Mouse (Mus musculus) G1E (cell line): ENCODE data around the gene Rai1. TPM values are rescaled to one million over a fixed set of nuclear protein-coding genes. Genes with fewer than 3 reads are reported as not detected.

Source experiments
- ATAC-seq: 2 replicates; pipeline ENCODE4 v1.8.0; 2016; ENCODE audit warnings: mild to moderate bottlenecking; ENCODE audit not compliant: insufficient number of reproducible peaks, poor library complexity, low FRiP score, severe bottlenecking; ENCODE audit errors: extremely low read depth
- DNase-seq: peaks from one replicate; pipeline ENCODE4 v3.0.0; 2012; ENCODE audit warnings: low spot score
- H3K27me3 ChIP-seq: 2 replicates; pipeline ENCODE4 v1.6.1; 2012; ENCODE audit warnings: mild to moderate bottlenecking, low read length, inconsistent platforms; ENCODE audit not compliant: insufficient read depth
- H3K36me3 ChIP-seq: replicated peaks from 2 replicates; pipeline ENCODE3; 2012; ENCODE audit warnings: mild to moderate bottlenecking, inconsistent platforms
- H3K4me1 ChIP-seq: 2 replicates; pipeline ENCODE4 v1.6.1; 2012; ENCODE audit warnings: low read depth, low read length, inconsistent platforms, mixed read lengths; ENCODE audit not compliant: insufficient read depth
- H3K4me3 ChIP-seq: 2 replicates; pipeline ENCODE4 v1.5.1; 2012; ENCODE audit warnings: low read depth, mild to moderate bottlenecking, inconsistent platforms, low read length, moderate library complexity, mixed read lengths
- H3K9me3 ChIP-seq: replicated peaks from 2 replicates; pipeline ENCODE4 v1.6.1; 2012; ENCODE audit warnings: inconsistent platforms
- CTCF ChIP-seq: IDR thresholded peaks from 2 replicates; pipeline ENCODE4 v1.5.1; 2012; ENCODE audit warnings: low read depth, low read length, inconsistent platforms, mixed read lengths
- GATA1 ChIP-seq: IDR thresholded peaks from 2 replicates; pipeline ENCODE4 v1.6.1; 2012; ENCODE audit warnings: borderline replicate concordance, low read length, inconsistent platforms, mixed read lengths
- GATA2 ChIP-seq: IDR thresholded peaks from 2 replicates; pipeline ENCODE4 v1.6.1; 2012; ENCODE audit warnings: low read depth, low read length, inconsistent platforms, borderline replicate concordance
- POLR2AphosphoS5 ChIP-seq: IDR thresholded peaks from 2 replicates; pipeline ENCODE4 v1.6.1; 2012; ENCODE audit warnings: low read depth, low read length, inconsistent platforms; ENCODE audit not compliant: insufficient replicate concordance
- TAL1 ChIP-seq: conservative IDR thresholded peaks from 2 replicates; pipeline ENCODE4 v1.6.1; 2012; ENCODE audit warnings: low read depth, low read length, inconsistent platforms, mixed read lengths
- polyA plus RNA-seq: library from polyadenylated mRNA; stranded (reverse); fragments of >175 nt; gene quantifications from 2 replicates; pipeline ENCODE4 v1.2.3, GENCODE M21; 2012
- total RNA-seq, 2 experiments: library from RNA; stranded (forward) in 1 of 2; stranded (reverse) in 1 of 2; fragments of 200-1000 nt in 1 of 2; fragments of >200 nt in 1 of 2; fragmentation: Nextera tagmentation in 1 of 2; gene quantifications; 2 replicates each; pipeline ENCODE4 v1.2.3; 2014 to 2017

Gene Rai1
- total and polyA plus RNA-seq, 3 experiments, result 10.3 to 107 (median 77.4) TPM

DNA sequence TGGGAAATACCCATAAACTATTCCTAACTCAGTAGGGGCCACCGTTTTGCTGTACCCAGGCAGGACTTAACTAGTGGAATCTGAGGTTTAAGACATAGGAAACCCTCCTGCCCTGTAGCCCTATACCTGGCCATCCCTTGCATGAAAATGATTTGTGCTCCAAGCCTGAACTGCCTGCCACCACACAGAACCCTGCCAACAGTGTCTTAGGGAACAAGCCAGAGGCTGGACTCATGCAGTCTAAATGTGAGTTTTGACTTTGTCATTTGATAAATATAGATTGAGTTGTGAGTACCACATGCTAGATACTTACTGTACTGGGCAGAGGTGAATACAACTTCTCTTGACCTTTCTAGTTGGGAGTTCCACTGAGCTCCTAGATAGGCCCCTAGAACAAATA, 31.7 kb downstream of the Rai1 start:
- Histone ChIP-seq H3K36me3 (peaks cover 92% of the 10 kb centered on the region), H3K4me3 (no peak overlapping the region), H3K4me1 (peaks cover 48% of the 10 kb centered on the region), H3K27me3 (no peaks in the 10 kb centered on the region), H3K9me3 (peaks cover 9% of the 10 kb centered on the region)
- TF ChIP-seq GATA1 (no peak), POLR2AphosphoS5 (no peak), TAL1 (no peak), GATA2 (no peak), CTCF (no peak)
- DNase-seq, result no peak
- no peak for ATAC-seq

DNA sequence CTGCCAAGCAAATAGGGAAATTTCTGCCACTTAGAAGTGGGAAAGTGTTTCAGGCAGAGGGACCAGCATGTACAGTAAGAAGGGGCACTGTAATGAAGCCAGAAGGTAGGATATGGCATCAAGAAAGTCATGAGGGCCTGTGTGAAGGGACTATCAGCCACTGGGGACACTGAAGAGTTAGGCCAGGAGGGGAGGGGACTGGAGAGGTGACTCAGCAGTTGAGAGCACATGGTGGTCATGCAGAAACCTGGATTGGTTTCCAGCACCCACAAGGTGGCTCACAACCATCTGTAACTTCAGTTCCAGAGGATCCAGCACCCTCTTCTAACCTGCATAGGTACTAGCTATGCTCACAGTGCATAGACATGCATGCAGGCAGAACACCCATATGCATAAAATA, 32.4 kb downstream of the Rai1 start:
- DNase-seq, result no peak
- peak; percentile 22; the same call in 1 of the 2 replicates for ATAC-seq
- H3K4me1 ChIP-seq, result peaks cover 48% of the 10 kb centered on the region

DNA sequence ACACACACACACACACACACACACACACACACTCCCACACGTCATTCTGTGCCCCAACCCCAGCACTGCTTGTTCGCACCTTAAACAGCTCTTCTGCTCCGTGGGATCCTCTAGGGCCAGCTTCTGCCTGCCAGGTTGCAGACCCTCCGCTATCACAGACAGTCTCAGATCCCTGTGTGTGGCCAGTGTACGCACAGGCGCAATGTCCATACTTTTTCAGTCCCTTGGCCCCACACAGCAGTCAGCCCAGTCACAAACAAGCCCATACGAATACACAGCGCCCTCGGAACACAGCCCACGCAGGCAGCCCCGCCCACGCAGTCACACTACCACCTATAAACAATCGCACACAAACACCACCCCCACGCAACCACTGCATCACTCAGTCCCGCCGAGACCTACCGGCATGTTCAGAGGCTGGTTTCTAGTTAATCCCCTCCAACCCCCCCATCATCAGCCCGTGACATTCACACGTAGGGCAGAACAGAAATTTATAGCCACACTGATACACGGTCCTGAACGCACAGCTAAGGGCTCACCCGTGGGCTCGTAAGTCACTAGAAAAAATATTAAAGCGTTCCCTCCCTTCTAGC, 34.4 kb downstream of the Rai1 start:
- TF ChIP-seq TAL1 (no peak), GATA1 (no peak), GATA2 (no peak), POLR2AphosphoS5 (no peak), CTCF (no peak)
- H3K27me3 ChIP-seq, result no peaks in the 10 kb centered on the region
- peaks cover 45% of the 10 kb centered on the region for H3K4me1 ChIP-seq
- DNase-seq (no peak), ATAC-seq (no peak)
- peaks cover 92% of the 10 kb centered on the region for H3K36me3 ChIP-seq
- peak overlapping the region; percentile 24; the same call in 1 of the 2 replicates for H3K4me3 ChIP-seq
- H3K9me3 ChIP-seq, result peaks cover 9% of the 10 kb centered on the region

More for the DNA sequence above, 32.4 kb downstream of the Rai1 start:
- TF ChIP-seq TAL1 (no peak), GATA1 (no peak), POLR2AphosphoS5 (no peak), GATA2 (no peak), CTCF (no peak)
- Histone ChIP-seq H3K9me3 (peaks cover 9% of the 10 kb centered on the region), H3K36me3 (peaks cover 92% of the 10 kb centered on the region), H3K27me3 (no peaks in the 10 kb centered on the region), H3K4me3 (no peak overlapping the region)

DNA sequence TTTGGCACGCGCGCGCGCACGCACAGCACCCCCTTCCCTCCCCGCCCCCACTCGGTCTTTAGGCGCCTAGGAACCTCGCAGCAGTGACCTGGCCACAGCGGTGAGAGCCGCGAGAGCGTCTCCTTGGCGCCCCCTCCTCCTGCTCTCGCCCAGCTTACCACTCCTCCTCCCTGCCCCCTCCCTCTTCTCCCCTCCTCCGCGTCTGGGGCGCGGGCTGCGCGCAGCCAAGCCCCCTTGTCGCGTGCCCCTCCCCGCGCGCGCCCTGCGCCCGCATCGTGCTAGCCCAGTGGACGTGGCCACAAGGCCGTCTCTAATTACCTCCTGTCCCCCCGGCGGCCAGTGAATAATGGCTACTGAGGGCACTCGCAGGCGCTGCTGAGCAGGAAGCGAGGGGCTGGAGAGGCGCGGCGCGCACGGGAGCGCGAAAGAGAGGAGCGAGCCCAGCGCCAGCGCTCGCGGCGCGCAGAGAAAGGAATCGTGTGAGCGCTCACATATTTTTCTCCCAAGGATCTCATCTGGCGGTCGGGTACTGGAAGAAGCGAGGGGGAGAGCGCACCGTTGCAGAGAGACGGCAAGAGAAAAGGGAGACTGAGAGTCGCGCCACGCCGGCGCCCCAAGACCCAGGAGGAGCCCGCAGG, 35.0 kb downstream of the Rai1 start:
- no peak for ATAC-seq
- peaks cover 43% of the 10 kb centered on the region for H3K4me1 ChIP-seq

GRCm38 (mm10) chr11:60140586-60141284, 35.9 kb downstream of the Rai1 start:
- H3K36me3 ChIP-seq, result peaks cover 93% of the 10 kb centered on the region
- no peak for ATAC-seq
- no peak overlapping the region for H3K4me3 ChIP-seq
- no peak for DNase-seq
- H3K4me1 ChIP-seq, result peaks cover 42% of the 10 kb centered on the region
- no peaks in the 10 kb centered on the region for H3K27me3 ChIP-seq
- no peak for TF ChIP-seq CTCF
- TF ChIP-seq POLR2AphosphoS5, result no peak
- no peak for TF ChIP-seq TAL1
- H3K9me3 ChIP-seq, result peaks cover 9% of the 10 kb centered on the region

More for the DNA sequence above, 35.0 kb downstream of the Rai1 start:
- DNase-seq, result no peak
- Histone ChIP-seq H3K9me3 (peaks cover 9% of the 10 kb centered on the region), H3K4me3 (no peak overlapping the region; the same call in 1 of the 2 replicates), H3K27me3 (no peaks in the 10 kb centered on the region), H3K36me3 (peaks cover 92% of the 10 kb centered on the region)
- TF ChIP-seq GATA1, result no peak

DNA sequence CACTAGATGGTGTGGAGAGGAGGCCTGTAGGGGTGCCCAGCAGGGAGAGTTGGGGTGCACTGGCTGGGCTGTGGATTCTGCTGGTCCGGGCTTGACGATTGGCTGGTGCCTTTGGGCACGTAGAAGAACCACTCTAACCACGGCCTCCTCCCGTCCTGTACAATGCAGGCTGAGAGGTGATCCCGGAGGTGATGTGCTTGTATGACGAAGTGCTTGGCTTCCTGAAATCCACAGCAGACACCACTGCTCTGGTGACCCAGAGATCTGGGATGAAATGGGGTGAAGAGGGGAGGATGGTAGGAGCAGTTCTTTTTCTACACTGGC, 36.4 kb downstream of the Rai1 start:
- peaks cover 97% of the 10 kb centered on the region for H3K36me3 ChIP-seq
- peaks cover 41% of the 10 kb centered on the region for H3K4me1 ChIP-seq
- H3K27me3 ChIP-seq, result no peaks in the 10 kb centered on the region
- DNase-seq (no peak), ATAC-seq (no peak)
- H3K9me3 ChIP-seq, result peaks cover 9% of the 10 kb centered on the region
- TF ChIP-seq POLR2AphosphoS5 (no peak), GATA1 (no peak)
- H3K4me3 ChIP-seq, result no peak overlapping the region

DNA sequence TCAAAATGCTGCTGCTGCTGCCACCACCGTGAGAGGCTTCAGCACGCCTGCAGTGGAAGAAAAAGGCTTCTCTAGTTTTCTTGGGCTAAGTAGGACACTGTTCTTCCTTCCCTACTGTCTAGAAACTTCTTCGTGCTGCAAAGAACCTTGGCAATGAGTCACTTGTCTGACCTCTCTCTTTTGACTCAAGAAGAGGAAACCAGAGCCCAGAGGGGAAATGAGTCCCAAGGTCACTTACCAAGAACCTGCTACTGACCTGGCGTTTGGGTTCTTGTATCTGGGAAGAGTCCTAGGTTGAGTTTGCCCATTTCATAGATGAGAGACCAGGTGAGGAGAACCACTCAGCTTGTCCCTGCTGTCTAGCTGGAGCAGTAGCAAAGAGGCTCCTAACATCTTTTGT, 38.3 kb downstream of the Rai1 start:
- H3K27me3 ChIP-seq, result no peaks in the 10 kb centered on the region
- ATAC-seq, result no peak
- no peak for TF ChIP-seq GATA2
- no peak for TF ChIP-seq TAL1
- no peak for TF ChIP-seq GATA1
- TF ChIP-seq CTCF, result no peak
- TF ChIP-seq POLR2AphosphoS5, result no peak
- DNase-seq, result no peak
- peaks cover 9% of the 10 kb centered on the region for H3K9me3 ChIP-seq
- no peak overlapping the region for H3K4me3 ChIP-seq
- H3K4me1 ChIP-seq, result peaks cover 24% of the 10 kb centered on the region
- H3K36me3 ChIP-seq, result peaks cover 97% of the 10 kb centered on the region
